Mouse (Mus musculus): ENCODE measurements around the gene Trib2. TPM values are rescaled to one million over a fixed set of nuclear protein-coding genes. Genes with fewer than 3 reads are reported as not detected.

Trib2 gene
- total and polyA plus RNA-seq, 2 experiments from 2014 or later, result 112 to 185 TPM

GRCm38 (mm10) chr12:15809249-15809648, 7.5 kb downstream of the Trib2 start:
- no peak overlapping the region for H3K4me3 ChIP-seq (ENCODE audit: low read depth, low read length)
- H3K4me1 ChIP-seq (ENCODE audit: insufficient read depth, low read length), result peaks cover 14% of the 10 kb centered on the region; the same call in 1 of the 2 replicates

GRCm38 (mm10) chr12:15808186-15808800, 8.4 kb downstream of the Trib2 start:
- H3K27ac ChIP-seq (ENCODE audit: low read depth, low read length), result no peak overlapping the region
- no peak for DNase-seq (ENCODE audit: low spot score)
- 94% methylated on average over 5 of the region's 5 CpGs for WGBS
- H3K9me3 ChIP-seq (ENCODE audit: low read length), result no peaks in the 10 kb centered on the region
- H3K4me2 ChIP-seq (ENCODE audit: low read depth, low read length, poor library complexity, severe bottlenecking), result no peak overlapping the region
- H3K4me1 ChIP-seq (ENCODE audit: insufficient read depth, low read length), result peaks cover 14% of the 10 kb centered on the region; the same call in 1 of the 2 replicates
- ATAC-seq (ENCODE audit: low FRiP score), result no peak
- H3K36me3 ChIP-seq (ENCODE audit: insufficient read depth, low read length), result peaks cover 31% of the 10 kb centered on the region
- no peak overlapping the region for H3K4me3 ChIP-seq (ENCODE audit: low read depth, low read length)
- TF ChIP-seq CTCF (IDR thresholded peaks at IDR 0.05), result no peak
- H3K27me3 ChIP-seq (ENCODE audit: insufficient read depth, low read length), result no peaks in the 10 kb centered on the region
- no peak overlapping the region for H3K9ac ChIP-seq (replicated peaks; ENCODE audit: low read length, poor library complexity, severe bottlenecking)

More at GRCm38 (mm10) chr12:15809249-15809648, 7.5 kb downstream of the Trib2 start:
- Histone ChIP-seq H3K9ac (replicated peaks; ENCODE audit: low read length, poor library complexity, severe bottlenecking) (no peak overlapping the region), H3K27me3 (ENCODE audit: insufficient read depth, low read length) (no peaks in the 10 kb centered on the region), H3K27ac (ENCODE audit: low read depth, low read length) (no peak overlapping the region), H3K4me2 (ENCODE audit: low read depth, low read length, poor library complexity, severe bottlenecking) (peak overlapping the region; percentile 66), H3K36me3 (ENCODE audit: insufficient read depth, low read length) (peaks cover 28% of the 10 kb centered on the region), H3K9me3 (ENCODE audit: low read length) (no peaks in the 10 kb centered on the region)
- WGBS, result 64% methylated on average over 4 of the region's 4 CpGs
- DNase-seq (ENCODE audit: low spot score), result no peak
- no peak for ATAC-seq (ENCODE audit: low FRiP score)
- no peak for TF ChIP-seq CTCF (IDR thresholded peaks at IDR 0.05)

GRCm38 (mm10) chr12:15804931-15805331, 11.8 kb downstream of the Trib2 start:
- Histone ChIP-seq H3K27ac (ENCODE audit: low read depth, low read length) (peak overlapping the region; percentile 6; the same call in 1 of the 2 replicates), H3K4me2 (ENCODE audit: low read depth, low read length, poor library complexity, severe bottlenecking) (no peak overlapping the region), H3K9me3 (ENCODE audit: low read length) (no peaks in the 10 kb centered on the region), H3K9ac (replicated peaks; ENCODE audit: low read length, poor library complexity, severe bottlenecking) (no peak overlapping the region), H3K27me3 (ENCODE audit: insufficient read depth, low read length) (no peaks in the 10 kb centered on the region), H3K4me3 (ENCODE audit: low read depth, low read length) (no peak overlapping the region), H3K4me1 (ENCODE audit: insufficient read depth, low read length) (peaks cover 19% of the 10 kb centered on the region), H3K36me3 (ENCODE audit: insufficient read depth, low read length) (peaks cover 31% of the 10 kb centered on the region)
- ATAC-seq (ENCODE audit: low FRiP score) (no peak), DNase-seq (ENCODE audit: low spot score) (no peak)
- WGBS, result 60% methylated on average over 1 of the region's 1 CpGs
- no peak for TF ChIP-seq CTCF (IDR thresholded peaks at IDR 0.05)

- TF ChIP-seq CTCF (IDR thresholded peaks at IDR 0.05), result no peak
- ATAC-seq (ENCODE audit: low FRiP score) (no peak; the same call in 1 of the 2 replicates), DNase-seq (ENCODE audit: low spot score) (peak; percentile 66)
- Histone ChIP-seq H3K36me3 (ENCODE audit: insufficient read depth, low read length) (peaks cover 31% of the 10 kb centered on the region), H3K27me3 (ENCODE audit: insufficient read depth, low read length) (no peaks in the 10 kb centered on the region), H3K9me3 (ENCODE audit: low read length) (no peaks in the 10 kb centered on the region), H3K9ac (replicated peaks; ENCODE audit: low read length, poor library complexity, severe bottlenecking) (no peak overlapping the region), H3K4me3 (ENCODE audit: low read depth, low read length) (no peak overlapping the region), H3K4me2 (ENCODE audit: low read depth, low read length, poor library complexity, severe bottlenecking) (no peak overlapping the region), H3K4me1 (ENCODE audit: insufficient read depth, low read length) (peaks cover 23% of the 10 kb centered on the region), H3K27ac (ENCODE audit: low read depth, low read length) (0 out of 2 replicates have a peak overlapping the region, but pooled peaks have one; percentile 6)
- 67% methylated on average over 5 of the region's 5 CpGs for WGBS
Observed at GRCm38 (mm10) chr12:15803936-15804438, 12.7 kb downstream of the Trib2 start.

- Histone ChIP-seq H3K4me2 (ENCODE audit: low read depth, low read length, poor library complexity, severe bottlenecking) (no peak overlapping the region), H3K27ac (ENCODE audit: low read depth, low read length) (no peak overlapping the region), H3K4me3 (ENCODE audit: low read depth, low read length) (no peak overlapping the region), H3K36me3 (ENCODE audit: insufficient read depth, low read length) (peaks cover 36% of the 10 kb centered on the region), H3K4me1 (ENCODE audit: insufficient read depth, low read length) (peaks cover 23% of the 10 kb centered on the region), H3K27me3 (ENCODE audit: insufficient read depth, low read length) (no peaks in the 10 kb centered on the region), H3K9ac (replicated peaks; ENCODE audit: low read length, poor library complexity, severe bottlenecking) (no peak overlapping the region), H3K9me3 (ENCODE audit: low read length) (no peaks in the 10 kb centered on the region)
- no peak for TF ChIP-seq CTCF (IDR thresholded peaks at IDR 0.05)
- ATAC-seq (ENCODE audit: low FRiP score), result 0 out of 2 replicates have a peak, but pooled peaks have one; percentile 1
- no peak for DNase-seq (ENCODE audit: low spot score)
- WGBS, result 88% methylated on average over 4 of the region's 4 CpGs
Observed at GRCm38 (mm10) chr12:15801571-15801930, 15.2 kb downstream of the Trib2 start.

DNA sequence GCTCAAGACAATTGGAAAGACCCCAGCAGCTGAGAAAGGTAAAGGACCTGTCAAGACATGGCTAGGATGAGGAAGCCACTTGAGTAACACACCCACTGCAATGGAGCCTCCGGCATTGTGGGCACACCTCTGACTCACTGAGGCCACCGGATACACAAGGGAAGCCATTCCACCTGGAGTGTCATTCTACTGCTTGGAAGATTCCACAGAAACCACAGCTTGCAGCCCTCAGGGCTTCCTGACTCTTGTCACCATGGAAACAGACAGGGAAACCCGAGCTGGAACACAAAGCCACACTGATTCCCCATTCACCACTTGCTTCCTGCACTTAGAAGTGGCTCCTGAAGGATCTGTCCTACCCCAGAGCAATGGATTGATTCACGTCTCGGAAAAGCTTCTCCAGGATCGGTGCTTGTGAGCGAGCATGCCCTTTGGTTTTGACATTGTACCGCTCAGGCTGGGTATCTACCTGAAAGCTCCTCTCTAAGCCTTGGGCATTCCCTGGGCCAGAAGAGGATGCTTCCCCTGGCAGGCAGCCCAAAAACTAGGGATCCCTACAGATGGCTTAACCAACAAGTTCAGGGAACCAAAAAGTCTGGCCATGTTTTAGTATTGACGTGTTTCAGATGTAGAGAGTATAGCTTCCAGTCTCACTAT, 15.7 kb downstream of the Trib2 start:
- H3K27me3 ChIP-seq (ENCODE audit: insufficient read depth, low read length), result no peaks in the 10 kb centered on the region
- H3K36me3 ChIP-seq (ENCODE audit: insufficient read depth, low read length), result peaks cover 38% of the 10 kb centered on the region
- H3K9me3 ChIP-seq (ENCODE audit: low read length), result no peaks in the 10 kb centered on the region
- no peak overlapping the region for H3K4me3 ChIP-seq (ENCODE audit: low read depth, low read length)
- 0 out of 2 replicates have a peak overlapping the region, but pooled peaks have one; percentile 12 for H3K4me2 ChIP-seq (ENCODE audit: low read depth, low read length, poor library complexity, severe bottlenecking)
- ATAC-seq (ENCODE audit: low FRiP score), result peak; percentile 61
- H3K4me1 ChIP-seq (ENCODE audit: insufficient read depth, low read length), result peaks cover 23% of the 10 kb centered on the region
- DNase-seq (ENCODE audit: low spot score), result peak; percentile 75
- 37% methylated on average over 9 of the region's 9 CpGs for WGBS
- TF ChIP-seq CTCF (IDR thresholded peaks at IDR 0.05), result no peak
- 0 out of 2 replicates have a peak overlapping the region, but pooled peaks have one; percentile 7 for H3K27ac ChIP-seq (ENCODE audit: low read depth, low read length)
- no peak overlapping the region for H3K9ac ChIP-seq (replicated peaks; ENCODE audit: low read length, poor library complexity, severe bottlenecking)
